Mouse (Mus musculus) embryonic facial prominence, embryonic 14.5 days (tissue): ENCODE data around the gene Myt1l. TPM values are rescaled to one million over a fixed set of nuclear protein-coding genes. Genes with fewer than 3 reads are reported as not detected.

Source experiments
- ATAC-seq: fragments of 200-750 bp; cut with Nextera tagmentation; 2 replicates; pipeline ENCODE4 v1.8.0; 2017; ENCODE audit warnings: low read depth, moderate number of reproducible peaks, moderate TSS enrichment
- DNase-seq: peaks from one replicate; pipeline ENCODE4 v3.0.0-alpha.2; 2015; ENCODE audit warnings: low spot score
- H3K27ac ChIP-seq: fragments of 300-500 bp; sonication (generic); replicated peaks from 2 replicates; pipeline ENCODE4 v1.5.1; 2014; ENCODE audit warnings: low read depth, mild to moderate bottlenecking, low read length, moderate library complexity
- H3K27me3 ChIP-seq: fragments of 300-500 bp; sonication (generic); replicated peaks from 2 replicates; pipeline ENCODE4 v1.6.1; 2014; ENCODE audit warnings: low read length; ENCODE audit not compliant: control insufficient read depth, insufficient read depth
- H3K36me3 ChIP-seq: fragments of 300-500 bp; sonication (generic); 2 replicates; pipeline ENCODE4 v1.6.1; 2014; ENCODE audit warnings: low read length, mixed read lengths; ENCODE audit not compliant: control insufficient read depth, insufficient read depth
- H3K4me1 ChIP-seq: fragments of 300-500 bp; sonication (generic); 2 replicates; pipeline ENCODE4 v1.6.1; 2014; ENCODE audit warnings: antibody characterized with exemption, low read length; ENCODE audit not compliant: control insufficient read depth, insufficient read depth
- H3K4me2 ChIP-seq: fragments of 300-500 bp; sonication (generic); 2 replicates; pipeline ENCODE4 v1.6.1; 2014; ENCODE audit warnings: low read depth, mild to moderate bottlenecking, low read length, moderate library complexity, mixed read lengths
- H3K4me3 ChIP-seq: fragments of 300-500 bp; sonication (generic); 2 replicates; pipeline ENCODE4 v1.5.1; 2014; ENCODE audit warnings: low read depth, mild to moderate bottlenecking, low read length
- H3K9ac ChIP-seq: fragments of 300-500 bp; sonication (generic); 2 replicates; pipeline ENCODE4 v1.6.1; 2014; ENCODE audit warnings: low read depth, mild to moderate bottlenecking, low read length, moderate library complexity, mixed read lengths
- H3K9me3 ChIP-seq: fragments of 300-500 bp; sonication (generic); 2 replicates; pipeline ENCODE4 v1.6.1; 2016; ENCODE audit warnings: low read length; ENCODE audit not compliant: control insufficient read depth
- WGBS: fragments of 180-500 bp; shearing (Covaris S2); extraction: QIAGEN DNeasy Blood & Tissue Kit; methylation state at CpG from one replicate; pipeline ENCODE4 v1.1.7; 2014; 5-methylcytosine and 5-hydroxymethylcytosine counted together
- polyA plus RNA-seq: library from polyadenylated mRNA; unstranded; fragments of >200 nt; fragmentation: Nextera tagmentation; extraction: Ambion mirVana; gene quantifications from 2 replicates; pipeline ENCODE4 v1.2.1, GENCODE M21; 2014

Gene Myt1l
- polyA plus RNA-seq, 1 experiment from 2014 or later, result 11.9 TPM

DNA sequence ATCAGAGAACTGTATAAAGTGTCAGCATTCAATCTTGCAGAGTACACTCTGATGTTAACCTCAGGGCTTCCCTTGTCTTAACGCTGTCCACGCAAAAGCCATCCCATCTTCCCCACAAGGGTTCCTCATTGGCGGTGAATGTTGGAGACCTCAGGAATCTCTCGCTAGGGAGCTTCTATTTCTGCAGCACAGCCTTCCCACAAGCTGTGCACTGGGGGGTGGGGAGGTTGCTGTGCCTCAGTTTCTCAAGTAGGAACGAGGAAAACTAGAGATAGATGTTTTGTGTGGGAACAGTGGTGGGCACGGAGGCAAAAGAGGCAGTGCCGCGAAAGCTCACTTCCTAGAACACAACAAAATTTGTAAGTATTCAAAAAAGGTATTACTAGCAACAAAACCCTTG, 409.1 kb downstream of the Myt1l start, which contains the start of gene Pxdn:
Gene Pxdn (plus strand): TSS at position 301 of the 400 bp plus-strand sequence.
- Histone ChIP-seq H3K4me1 (peaks cover 22% of the 10 kb centered on the region), H3K36me3 (0 out of 2 replicates have a peak, but pooled peaks cover 3% of the 10 kb centered on the region), H3K4me3 (peak within 1 kb of the TSS; percentile 87), H3K4me2 (peak within 1 kb of the TSS; percentile 81), H3K9me3 (no peaks in the 10 kb centered on the region), H3K27me3 (no peaks in the 10 kb centered on the region), H3K27ac (peak within 1 kb of the TSS; percentile 91), H3K9ac (peak within 1 kb of the TSS; percentile 95)
- ATAC-seq (no peak), DNase-seq (no peak)
- 30% methylated on average over 8 of the region's 8 CpGs for WGBS

DNA sequence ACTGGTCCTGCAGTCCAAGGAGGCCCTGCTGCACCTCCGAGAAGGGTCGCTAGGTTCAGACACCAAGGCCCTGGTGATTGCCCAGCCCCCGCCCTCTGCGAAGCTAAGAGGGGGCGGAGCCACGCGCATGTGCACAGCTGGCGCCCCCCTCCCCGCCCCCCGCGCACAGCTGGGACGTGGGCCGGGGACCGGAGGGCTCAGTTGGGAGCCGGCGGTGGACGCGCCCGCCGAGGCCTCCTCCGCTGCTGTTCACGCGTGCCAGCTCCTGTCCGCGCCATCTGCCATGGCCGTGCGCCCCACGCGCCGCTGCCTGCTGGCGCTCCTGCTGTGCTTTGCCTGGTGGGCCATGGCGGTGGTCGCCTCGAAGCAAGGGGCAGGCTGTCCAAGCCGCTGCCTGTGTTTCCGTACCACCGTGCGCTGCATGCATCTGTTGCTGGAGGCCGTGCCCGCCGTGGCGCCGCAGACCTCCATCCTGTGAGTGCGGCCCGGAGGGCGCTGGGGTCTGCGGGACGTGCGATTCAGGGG, 409.7 kb downstream of the Myt1l start:
- no peaks in the 10 kb centered on the region for H3K27me3 ChIP-seq
- H3K9me3 ChIP-seq, result no peaks in the 10 kb centered on the region
- peak overlapping the region; percentile 87 for H3K4me3 ChIP-seq
- WGBS, result 0% methylated on average over 9 of the region's 49 CpGs
- ATAC-seq (peak; percentile 90), DNase-seq (peak; percentile 90)
- H3K27ac ChIP-seq, result peak overlapping the region; percentile 91
- H3K9ac ChIP-seq, result peak overlapping the region; percentile 95
- H3K36me3 ChIP-seq, result 0 out of 2 replicates have a peak, but pooled peaks cover 3% of the 10 kb centered on the region
- H3K4me2 ChIP-seq, result peak overlapping the region; percentile 81
- peaks cover 22% of the 10 kb centered on the region for H3K4me1 ChIP-seq

DNA sequence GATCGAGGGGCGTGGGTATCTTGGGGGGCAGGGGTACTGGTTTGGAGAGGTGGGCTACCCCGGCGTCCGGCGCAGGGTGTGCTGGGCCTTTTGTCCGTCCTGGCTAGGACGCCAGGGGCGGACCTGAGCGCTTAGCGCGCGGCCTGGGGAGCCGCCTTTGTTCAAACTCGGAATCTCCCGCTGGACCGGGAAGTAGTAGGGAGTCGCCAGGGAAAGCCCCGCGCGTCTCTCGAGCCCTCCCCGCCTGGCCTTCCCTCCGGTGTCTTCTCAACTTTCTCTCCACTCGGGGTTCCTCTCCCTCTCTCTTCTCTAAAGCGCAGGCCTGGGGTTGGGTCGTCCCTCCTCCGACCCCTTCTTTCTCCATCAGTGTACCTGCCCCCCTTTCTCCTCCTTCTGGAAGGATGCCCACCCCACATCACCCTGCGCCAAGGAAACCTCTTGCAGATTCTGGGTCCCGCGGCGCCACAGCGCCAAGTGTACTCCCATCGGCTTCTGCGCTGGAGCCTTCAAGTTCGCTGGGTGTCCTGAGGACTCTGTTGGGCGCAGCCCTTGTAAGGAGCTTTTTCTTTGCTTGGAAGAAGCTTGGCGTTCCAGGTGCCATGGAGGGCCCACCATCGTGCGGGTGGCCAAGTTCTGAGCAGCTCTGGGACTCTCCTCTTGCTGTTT, 410.3 kb downstream of the Myt1l start:
- DNase-seq, result peak; percentile 76
- WGBS, result 1% methylated on average over 17 of the region's 40 CpGs
- Histone ChIP-seq H3K9me3 (no peaks in the 10 kb centered on the region), H3K27ac (peak overlapping the region; percentile 91), H3K4me3 (peak overlapping the region; percentile 87), H3K27me3 (no peaks in the 10 kb centered on the region), H3K9ac (peak overlapping the region; percentile 95), H3K36me3 (0 out of 2 replicates have a peak, but pooled peaks cover 3% of the 10 kb centered on the region), H3K4me1 (peaks cover 22% of the 10 kb centered on the region), H3K4me2 (peak overlapping the region; percentile 81)
- peak; percentile 81 for ATAC-seq

DNA sequence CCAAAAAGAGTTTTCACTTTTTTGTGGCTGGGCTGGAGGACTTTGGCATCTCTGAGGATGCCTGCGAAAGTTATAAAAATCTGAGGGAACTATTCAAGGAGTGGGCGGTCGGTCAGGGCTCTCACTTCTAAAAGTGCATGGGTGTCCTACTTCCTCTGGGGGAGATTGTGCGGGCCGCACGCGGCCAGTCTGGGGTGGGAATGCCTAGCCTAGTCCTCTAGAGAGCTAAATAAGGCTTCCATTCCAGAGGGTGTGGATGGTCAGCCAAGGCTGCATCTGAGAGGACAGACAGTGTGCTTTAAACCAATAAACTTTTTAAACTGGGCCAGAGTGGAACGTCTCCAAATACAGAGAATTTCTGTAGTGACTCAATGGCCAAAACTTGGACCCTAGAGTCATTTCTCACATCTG, 411.1 kb downstream of the Myt1l start:
- Histone ChIP-seq H3K9ac (peak overlapping the region; percentile 95), H3K27ac (peak overlapping the region; percentile 91), H3K4me3 (peak overlapping the region; percentile 87), H3K36me3 (0 out of 2 replicates have a peak, but pooled peaks cover 3% of the 10 kb centered on the region), H3K9me3 (no peaks in the 10 kb centered on the region), H3K4me2 (peak overlapping the region; percentile 81), H3K27me3 (no peaks in the 10 kb centered on the region), H3K4me1 (peaks cover 22% of the 10 kb centered on the region)
- whole genome bisulfite sequencing, result 4% methylated on average over 8 of the region's 8 CpGs
- no peak for DNase-seq
- no peak for ATAC-seq

DNA sequence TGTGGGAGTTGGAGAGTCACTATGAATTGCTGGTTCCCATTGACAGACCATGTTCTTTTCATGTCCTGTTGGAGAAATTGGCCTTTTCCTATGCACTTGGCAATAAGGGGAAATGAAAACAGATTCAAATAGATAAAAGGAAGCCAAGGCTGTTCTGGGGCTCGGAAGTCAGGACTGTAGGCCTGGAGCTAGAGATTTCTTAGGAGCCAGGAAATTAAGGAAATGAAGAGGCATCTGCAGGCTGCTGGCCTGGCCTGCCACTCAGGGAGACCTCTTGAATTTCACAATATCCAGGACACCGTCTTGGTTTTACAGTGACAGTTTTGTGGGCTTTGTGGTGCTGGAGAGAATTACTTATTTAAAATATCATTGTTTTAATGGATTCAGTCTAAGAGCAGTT, 414.3 kb downstream of the Myt1l start:
- WGBS, result 83% methylated on average over 2 of the region's 2 CpGs
- ATAC-seq, result no peak
- no peaks in the 10 kb centered on the region for H3K9me3 ChIP-seq
- no peaks in the 10 kb centered on the region for H3K27me3 ChIP-seq
- H3K4me3 ChIP-seq, result no peak overlapping the region
- H3K27ac ChIP-seq, result no peak overlapping the region
- no peak overlapping the region for H3K4me2 ChIP-seq
- no peak for DNase-seq
- H3K9ac ChIP-seq, result no peak overlapping the region
- H3K36me3 ChIP-seq, result 0 out of 2 replicates have a peak, but pooled peaks cover 3% of the 10 kb centered on the region
- H3K4me1 ChIP-seq, result peaks cover 35% of the 10 kb centered on the region

DNA sequence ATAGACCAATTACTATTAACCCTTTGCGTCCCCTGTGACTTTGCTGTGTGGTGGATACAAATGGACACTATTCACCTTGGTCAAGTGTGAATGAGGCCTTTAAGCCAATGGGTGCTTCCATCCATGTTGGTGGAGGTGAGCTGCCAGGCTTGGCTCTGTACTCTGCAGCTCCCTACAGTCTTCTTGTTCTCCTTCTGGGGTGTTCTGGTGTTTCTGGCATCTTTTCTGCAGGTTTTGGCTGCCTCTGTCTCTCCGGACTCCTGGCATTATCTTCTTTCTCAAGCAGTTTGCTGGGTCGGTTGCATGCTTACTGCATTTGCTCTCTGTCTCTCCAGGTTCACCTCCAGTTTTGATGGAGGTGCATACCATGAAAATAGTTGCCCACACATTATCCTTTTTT, 416.5 kb downstream of the Myt1l start:
- Histone ChIP-seq H3K27me3 (no peaks in the 10 kb centered on the region), H3K9me3 (no peaks in the 10 kb centered on the region), H3K4me1 (peaks cover 31% of the 10 kb centered on the region), H3K4me2 (no peak overlapping the region), H3K4me3 (no peak overlapping the region), H3K36me3 (0 out of 2 replicates have a peak, but pooled peaks cover 3% of the 10 kb centered on the region), H3K9ac (no peak overlapping the region), H3K27ac (no peak overlapping the region)
- DNase-seq, result no peak
- ATAC-seq, result no peak
- WGBS, result 79% methylated on average over 3 of the region's 3 CpGs

DNA sequence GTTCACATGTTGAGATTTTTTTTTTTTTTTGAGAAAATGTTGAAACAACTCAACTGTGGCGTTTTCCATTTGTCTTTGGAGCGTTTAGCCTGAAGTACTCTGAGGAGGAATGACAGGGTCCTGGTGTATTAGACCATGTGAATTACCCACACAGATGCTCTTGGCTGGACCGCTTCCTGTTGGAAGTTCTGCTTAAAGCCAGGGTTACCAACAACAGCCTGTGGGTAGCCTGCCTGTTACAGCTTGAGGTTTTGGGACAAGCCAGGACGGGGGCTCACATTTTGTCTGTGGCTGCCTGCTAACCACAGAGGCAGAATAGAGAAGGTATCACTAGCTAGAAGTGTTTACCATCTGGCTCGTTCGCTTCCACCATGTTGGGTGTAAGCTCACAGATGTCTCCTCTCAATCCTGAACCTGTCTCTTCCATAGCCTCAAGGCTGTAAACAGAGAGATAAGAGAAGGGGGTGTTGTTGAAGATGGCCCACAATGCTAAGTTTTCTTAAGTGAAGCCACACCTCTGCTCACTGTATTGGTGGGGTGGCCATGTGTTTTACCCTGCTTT, 417.1 kb downstream of the Myt1l start:
- WGBS, result 57% methylated on average over 6 of the region's 6 CpGs
- DNase-seq (peak; percentile 42), ATAC-seq (peak; percentile 42; the same call in 1 of the 2 replicates)
- Histone ChIP-seq H3K27ac (0 out of 2 replicates have a peak overlapping the region, but pooled peaks have one; percentile 33), H3K4me2 (no peak overlapping the region), H3K9ac (no peak overlapping the region), H3K9me3 (no peaks in the 10 kb centered on the region), H3K36me3 (0 out of 2 replicates have a peak, but pooled peaks cover 3% of the 10 kb centered on the region), H3K4me1 (peaks cover 27% of the 10 kb centered on the region), H3K4me3 (no peak overlapping the region), H3K27me3 (no peaks in the 10 kb centered on the region)

DNA sequence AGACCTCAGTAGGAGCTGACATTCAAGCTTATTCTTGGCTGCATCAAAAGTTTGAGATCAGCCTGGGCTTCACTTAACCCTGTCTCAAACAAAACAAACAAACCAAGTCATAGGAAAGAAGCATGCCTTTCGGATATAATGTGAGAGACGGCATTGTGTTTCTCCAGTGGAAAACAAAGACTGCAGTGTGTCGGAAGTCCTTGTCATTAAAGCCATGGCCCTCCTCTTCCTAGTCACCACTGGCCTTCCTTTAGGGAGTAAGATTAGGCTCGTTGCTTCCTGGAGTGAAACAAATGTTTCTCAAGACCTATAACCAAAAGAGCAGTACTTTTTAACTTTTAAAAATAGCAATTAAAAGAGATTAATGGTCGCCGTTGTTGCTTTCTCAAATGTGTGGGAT, 422.9 kb downstream of the Myt1l start:
- WGBS, result 34% methylated on average over 6 of the region's 6 CpGs
- Histone ChIP-seq H3K9ac (no peak overlapping the region), H3K4me3 (no peak overlapping the region), H3K27me3 (no peaks in the 10 kb centered on the region), H3K27ac (peak overlapping the region; percentile 72), H3K4me1 (peaks cover 51% of the 10 kb centered on the region), H3K36me3 (no peaks in the 10 kb centered on the region), H3K9me3 (no peaks in the 10 kb centered on the region), H3K4me2 (no peak overlapping the region)
- DNase-seq (no peak), ATAC-seq (no peak)
